Mouse (Mus musculus): ENCODE results near the gene Psap. TPM values are rescaled to one million over a fixed set of nuclear protein-coding genes. Genes with fewer than 3 reads are reported as not detected.
A peak's percentile ranks its signal among the peaks of the same experiment; 100 is the strongest.

The Psap gene
- polyA plus RNA-seq, 1 experiment from 2014 or later: 41.0 TPM

DNA sequence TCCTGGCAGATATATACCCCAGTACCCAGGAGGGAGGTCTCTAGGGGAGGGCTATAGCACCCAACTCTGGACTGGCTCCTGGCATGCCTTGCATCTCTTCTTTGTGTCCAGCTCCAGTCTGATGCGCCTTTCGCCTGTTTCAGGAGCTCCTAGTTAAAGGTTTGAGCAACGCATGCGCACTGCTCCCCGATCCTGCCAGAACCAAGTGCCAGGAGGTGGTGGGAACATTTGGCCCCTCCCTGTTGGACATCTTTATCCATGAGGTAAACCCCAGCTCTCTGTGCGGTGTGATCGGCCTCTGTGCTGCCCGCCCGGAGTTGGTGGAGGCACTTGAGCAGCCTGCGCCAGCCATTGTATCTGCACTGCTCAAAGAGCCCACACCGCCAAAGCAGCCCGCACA, 22.2 kb downstream of the Psap start:
- Histone ChIP-seq H3K36me3 (peaks cover 87% of the 10 kb centered on the region), H3K27ac (no peak overlapping the region)
- WGBS: 99% methylated on average over 12 of the region's 12 CpGs

DNA sequence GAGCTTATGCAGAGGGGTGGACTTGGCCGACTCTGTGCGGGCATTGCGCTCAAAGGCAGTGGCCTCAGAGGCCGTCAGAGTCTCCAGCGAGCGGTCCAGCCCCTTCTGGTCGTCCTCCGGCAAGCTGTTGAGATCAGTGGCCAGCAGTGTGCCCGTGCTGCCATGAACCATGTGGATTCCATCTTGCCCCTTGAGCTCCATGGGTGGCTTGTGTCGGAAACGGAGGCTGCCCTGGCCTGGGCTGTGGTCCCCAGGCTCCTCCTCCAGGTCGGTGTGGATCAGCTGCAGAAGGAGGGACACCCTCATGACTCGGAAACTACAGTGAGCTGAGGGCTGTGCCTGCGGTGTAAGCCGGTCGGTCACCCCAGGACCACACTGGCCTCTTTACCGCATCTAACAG, 26.0 kb downstream of the Psap start:
- H3K9me3 ChIP-seq (replicated peaks): no peaks in the 10 kb centered on the region
- DNase-seq (ENCODE audit: low spot score): no peak
- 0 out of 2 replicates have a peak, but pooled peaks cover 4% of the 10 kb centered on the region for H3K4me1 ChIP-seq
- H3K27me3 ChIP-seq (ENCODE audit: low read depth, poor library complexity, severe bottlenecking): no peaks in the 10 kb centered on the region
- peaks cover 54% of the 10 kb centered on the region for H3K36me3 ChIP-seq
- no peak overlapping the region for H3K4me3 ChIP-seq
- WGBS: 86% methylated on average over 17 of the region's 17 CpGs
- H3K27ac ChIP-seq: no peak overlapping the region

More for the DNA sequence above, 22.2 kb downstream of the Psap start:
- Histone ChIP-seq H3K4me3 (no peak overlapping the region), H3K4me1 (no peaks in the 10 kb centered on the region), H3K27me3 (ENCODE audit: low read depth, poor library complexity, severe bottlenecking) (no peaks in the 10 kb centered on the region), H3K9me3 (replicated peaks) (no peaks in the 10 kb centered on the region)
- no peak for DNase-seq (ENCODE audit: low spot score)

DNA sequence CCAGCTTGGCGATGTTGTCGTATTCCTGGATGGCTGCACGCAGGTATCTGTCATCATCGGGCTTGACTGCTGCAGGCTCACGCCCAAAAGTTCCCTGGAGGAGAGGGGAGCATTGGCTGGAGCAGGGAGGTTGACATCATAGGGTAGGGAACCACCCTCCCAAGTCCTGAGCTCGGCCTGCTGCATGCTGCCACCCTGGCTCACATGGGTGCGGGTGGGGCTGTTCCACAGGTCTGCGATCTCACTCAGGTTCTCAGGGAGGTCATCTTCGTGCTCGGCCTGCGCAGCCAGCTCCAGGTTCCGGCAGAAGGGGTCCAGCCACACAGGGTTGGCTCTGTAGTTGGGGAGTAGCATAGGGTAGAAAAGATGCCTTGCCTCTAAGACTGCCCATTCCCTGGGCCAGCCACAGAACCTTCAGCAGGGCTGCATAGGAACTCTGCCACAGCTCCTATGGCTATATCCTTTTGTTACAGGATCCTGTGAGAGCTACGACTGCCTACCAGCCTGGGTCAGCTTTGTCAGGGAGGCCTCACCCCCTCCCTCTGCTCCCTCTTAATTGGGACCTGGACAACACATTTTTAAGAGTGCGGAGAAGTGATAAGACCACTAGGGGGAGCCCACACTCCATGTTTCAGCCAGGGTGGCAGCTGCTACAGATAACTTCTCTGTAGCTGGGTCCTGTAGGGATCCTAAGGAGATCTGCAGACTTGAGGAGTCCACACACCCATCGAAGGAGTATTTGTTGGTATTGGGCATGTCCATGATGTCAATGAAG, 27.6 kb downstream of the Psap start:
- 67% methylated on average over 15 of the region's 15 CpGs for WGBS
- Histone ChIP-seq H3K9me3 (replicated peaks) (no peaks in the 10 kb centered on the region), H3K4me3 (no peak overlapping the region), H3K36me3 (peaks cover 38% of the 10 kb centered on the region), H3K27ac (0 out of 2 replicates have a peak overlapping the region, but pooled peaks have one; percentile 28), H3K4me1 (0 out of 2 replicates have a peak, but pooled peaks cover 4% of the 10 kb centered on the region), H3K27me3 (ENCODE audit: low read depth, poor library complexity, severe bottlenecking) (no peaks in the 10 kb centered on the region)
- peak; percentile 87 for DNase-seq (ENCODE audit: low spot score)

DNA sequence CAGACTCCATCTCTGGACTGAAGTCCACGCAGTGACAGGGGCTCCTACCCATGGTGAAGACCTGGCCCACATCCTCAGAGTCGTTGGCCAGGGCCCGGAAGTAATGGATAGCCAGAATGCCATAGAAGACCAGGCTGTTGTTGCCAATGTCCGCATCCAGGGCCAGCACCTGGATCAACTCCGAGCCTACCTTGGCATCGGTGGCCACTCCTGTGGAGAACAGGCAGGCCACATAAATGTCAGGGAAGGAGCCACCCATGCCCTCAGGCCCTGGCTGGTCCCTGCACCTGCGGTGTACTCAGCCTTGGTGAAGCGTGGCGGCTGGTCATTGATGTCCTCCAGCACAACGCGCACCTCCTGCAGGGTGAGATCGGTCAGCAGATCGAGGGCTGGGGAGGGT, 33.2 kb downstream of the Psap start:
- Histone ChIP-seq H3K36me3 (no peaks in the 10 kb centered on the region), H3K9me3 (replicated peaks) (no peaks in the 10 kb centered on the region), H3K4me3 (no peak overlapping the region), H3K27me3 (ENCODE audit: low read depth, poor library complexity, severe bottlenecking) (no peaks in the 10 kb centered on the region), H3K4me1 (no peaks in the 10 kb centered on the region), H3K27ac (no peak overlapping the region)
- WGBS: 94% methylated on average over 13 of the region's 13 CpGs
- DNase-seq (ENCODE audit: low spot score): no peak

DNA sequence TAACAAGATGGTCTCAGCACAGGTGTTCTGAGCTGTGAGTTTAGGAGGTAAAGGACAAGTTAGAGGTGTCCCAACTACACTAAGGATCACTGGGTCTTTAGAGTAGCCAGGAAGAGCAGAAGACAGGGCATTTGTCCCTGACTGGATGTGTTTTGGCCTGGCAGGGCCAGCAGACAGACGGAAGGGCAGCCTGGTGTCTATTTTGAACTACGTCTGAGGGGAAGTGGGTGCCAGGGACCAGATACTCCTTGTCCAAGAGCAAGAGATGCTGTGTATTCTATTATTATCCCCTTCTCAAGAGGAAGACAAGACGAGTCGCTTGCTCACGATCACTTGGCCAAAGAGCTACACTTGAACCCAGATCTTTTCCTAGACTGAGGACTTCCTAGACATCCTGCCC, 36.2 kb downstream of the Psap start:
- no peaks in the 10 kb centered on the region for H3K27me3 ChIP-seq (ENCODE audit: low read depth, poor library complexity, severe bottlenecking)
- no peaks in the 10 kb centered on the region for H3K9me3 ChIP-seq (replicated peaks)
- no peak overlapping the region for H3K27ac ChIP-seq
- 94% methylated on average over 5 of the region's 5 CpGs for WGBS
- no peaks in the 10 kb centered on the region for H3K4me1 ChIP-seq
- no peak for DNase-seq (ENCODE audit: low spot score)
- no peaks in the 10 kb centered on the region for H3K36me3 ChIP-seq
- H3K4me3 ChIP-seq: no peak overlapping the region

DNA sequence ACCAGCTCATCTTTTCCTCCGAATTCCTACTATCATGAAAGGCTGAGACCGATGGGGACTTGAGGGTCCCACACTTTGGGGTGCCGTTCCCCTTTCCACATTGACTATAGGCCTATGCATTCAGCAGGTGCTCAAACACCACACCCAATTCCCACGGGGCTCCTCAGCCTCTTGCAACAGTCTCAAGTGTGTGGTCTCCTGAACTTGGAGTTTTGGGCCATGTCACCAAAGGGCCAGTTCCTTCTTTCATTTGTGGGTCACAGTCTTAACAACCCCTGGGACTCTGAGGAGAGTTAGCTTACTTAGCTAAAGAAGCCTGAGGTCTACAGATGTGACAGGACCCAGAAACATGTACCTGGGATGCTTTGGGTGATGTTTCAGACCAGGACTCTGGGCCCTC, 38.7 kb downstream of the Psap start:
- no peaks in the 10 kb centered on the region for H3K27me3 ChIP-seq (ENCODE audit: low read depth, poor library complexity, severe bottlenecking)
- no peak for DNase-seq (ENCODE audit: low spot score)
- no peaks in the 10 kb centered on the region for H3K4me1 ChIP-seq
- H3K9me3 ChIP-seq (replicated peaks): no peaks in the 10 kb centered on the region
- WGBS: 92% methylated on average over 4 of the region's 4 CpGs
- no peak overlapping the region for H3K27ac ChIP-seq
- no peaks in the 10 kb centered on the region for H3K36me3 ChIP-seq
- no peak overlapping the region for H3K4me3 ChIP-seq

DNA sequence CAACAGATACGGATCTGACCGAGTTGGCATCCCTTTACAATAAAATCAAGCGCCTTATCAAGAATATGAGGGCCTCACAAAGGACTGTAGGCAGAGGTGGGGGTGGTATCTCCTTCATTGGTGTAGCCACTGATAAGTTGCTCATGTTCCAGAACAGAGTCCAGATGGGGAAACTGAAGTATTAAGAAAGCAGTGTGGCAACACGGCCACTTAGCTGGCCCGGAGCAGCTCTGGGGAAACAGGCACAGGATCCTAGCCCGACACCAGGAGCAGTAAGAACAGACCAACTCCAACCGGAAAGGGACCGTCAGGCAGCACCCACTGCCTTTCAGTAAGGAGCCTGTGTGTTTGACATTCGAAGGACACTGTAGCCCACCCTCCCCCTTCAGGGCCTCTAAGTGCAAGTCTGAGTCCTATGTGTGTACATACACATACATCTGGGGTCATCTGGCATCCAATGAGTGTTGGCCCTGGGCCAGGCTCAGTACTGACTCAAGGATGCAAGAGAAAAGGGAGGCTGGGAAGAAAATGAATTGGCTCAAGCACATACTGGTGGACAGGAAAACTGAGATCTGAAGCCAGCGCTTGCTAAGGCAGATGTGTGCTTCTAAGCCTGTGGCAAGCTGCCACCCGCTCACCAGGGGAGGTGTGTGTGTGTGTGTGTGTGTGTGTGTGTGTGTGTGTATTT, 51.7 kb downstream of the Psap start:
- no peak for DNase-seq (ENCODE audit: low spot score)
- no peak overlapping the region for H3K27ac ChIP-seq

DNA sequence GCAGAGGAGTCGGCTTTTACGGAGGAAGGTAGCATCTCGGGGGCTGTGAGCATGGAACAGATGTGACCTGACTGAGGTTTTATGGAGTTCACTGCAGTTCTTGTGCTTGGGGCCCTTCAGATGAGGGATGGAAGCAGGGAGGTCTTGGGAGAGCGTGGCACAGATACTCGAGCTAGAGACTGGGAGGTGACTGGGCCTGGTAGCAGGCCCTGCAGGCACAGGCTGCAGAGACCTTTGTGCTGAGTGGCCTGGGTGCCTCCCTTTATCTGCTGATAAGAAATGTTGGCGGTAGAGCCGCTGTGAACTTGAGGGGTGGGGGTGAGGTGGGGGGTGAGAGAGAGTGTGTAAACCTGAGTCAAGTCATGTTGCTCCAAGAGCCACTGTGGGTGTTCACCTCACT, 57.2 kb downstream of the Psap start:
- Histone ChIP-seq H3K4me3 (no peak overlapping the region), H3K27ac (no peak overlapping the region), H3K4me1 (no peaks in the 10 kb centered on the region), H3K9me3 (replicated peaks) (no peaks in the 10 kb centered on the region), H3K27me3 (ENCODE audit: low read depth, poor library complexity, severe bottlenecking) (no peaks in the 10 kb centered on the region), H3K36me3 (no peaks in the 10 kb centered on the region)
- no peak for DNase-seq (ENCODE audit: low spot score)
- 81% methylated on average over 7 of the region's 7 CpGs for WGBS

More for the DNA sequence above, 51.7 kb downstream of the Psap start:
- Histone ChIP-seq H3K4me3 (no peak overlapping the region), H3K36me3 (no peaks in the 10 kb centered on the region), H3K4me1 (0 out of 2 replicates have a peak, but pooled peaks cover 2% of the 10 kb centered on the region), H3K9me3 (replicated peaks) (no peaks in the 10 kb centered on the region), H3K27me3 (ENCODE audit: low read depth, poor library complexity, severe bottlenecking) (no peaks in the 10 kb centered on the region)
- WGBS: 90% methylated on average over 11 of the region's 11 CpGs

DNA sequence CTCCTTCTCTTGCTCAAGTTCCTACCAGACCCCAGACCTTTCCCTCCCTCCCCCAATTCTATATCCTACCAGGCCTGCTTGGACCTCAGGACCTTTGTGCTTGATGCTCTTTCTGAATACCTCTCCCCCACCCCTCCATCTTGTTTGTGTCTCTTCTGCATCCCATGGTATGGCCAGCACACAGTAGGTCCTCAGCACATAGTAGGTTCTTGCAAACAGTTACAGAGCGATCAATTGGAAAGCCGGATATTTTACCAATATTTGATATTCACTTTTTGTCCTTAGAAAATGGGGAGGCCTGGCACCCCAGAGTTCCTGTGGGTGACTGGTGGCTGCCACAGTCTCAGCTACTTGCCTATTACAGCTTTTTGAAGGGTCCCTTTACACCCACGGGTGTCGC, 57.6 kb downstream of the Psap start:
- Histone ChIP-seq H3K4me1 (no peaks in the 10 kb centered on the region), H3K9me3 (replicated peaks) (no peaks in the 10 kb centered on the region), H3K36me3 (no peaks in the 10 kb centered on the region), H3K27me3 (ENCODE audit: low read depth, poor library complexity, severe bottlenecking) (no peaks in the 10 kb centered on the region), H3K27ac (no peak overlapping the region), H3K4me3 (no peak overlapping the region)
- WGBS: 89% methylated on average over 4 of the region's 4 CpGs
- no peak for DNase-seq (ENCODE audit: low spot score)

DNA sequence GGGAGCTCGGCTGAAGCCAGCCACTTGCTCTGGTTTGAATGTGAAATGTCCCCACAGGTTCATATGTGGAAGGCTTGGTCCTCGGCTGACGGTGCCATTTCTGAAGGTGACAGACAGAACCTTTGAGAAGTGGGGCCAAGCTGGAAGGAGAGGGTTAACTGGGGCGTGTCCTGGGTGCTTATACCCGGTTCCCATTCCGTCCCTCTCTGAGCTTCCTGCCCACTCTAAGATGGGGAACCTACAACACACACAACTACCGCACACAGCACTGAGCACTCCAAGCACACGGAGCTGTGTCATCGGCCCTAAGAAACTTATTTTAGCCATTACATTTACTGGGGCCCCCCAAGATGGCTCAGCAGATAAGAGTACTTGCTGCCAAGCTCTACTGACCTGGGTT, 64.1 kb downstream of the Psap start:
- Histone ChIP-seq H3K27ac (no peak overlapping the region), H3K36me3 (no peaks in the 10 kb centered on the region), H3K27me3 (ENCODE audit: low read depth, poor library complexity, severe bottlenecking) (peaks cover 7% of the 10 kb centered on the region; the same call in 1 of the 2 replicates), H3K4me3 (no peak overlapping the region), H3K9me3 (replicated peaks) (no peaks in the 10 kb centered on the region), H3K4me1 (peaks cover 7% of the 10 kb centered on the region)
- 80% methylated on average over 9 of the region's 9 CpGs for WGBS
- no peak for DNase-seq (ENCODE audit: low spot score)

DNA sequence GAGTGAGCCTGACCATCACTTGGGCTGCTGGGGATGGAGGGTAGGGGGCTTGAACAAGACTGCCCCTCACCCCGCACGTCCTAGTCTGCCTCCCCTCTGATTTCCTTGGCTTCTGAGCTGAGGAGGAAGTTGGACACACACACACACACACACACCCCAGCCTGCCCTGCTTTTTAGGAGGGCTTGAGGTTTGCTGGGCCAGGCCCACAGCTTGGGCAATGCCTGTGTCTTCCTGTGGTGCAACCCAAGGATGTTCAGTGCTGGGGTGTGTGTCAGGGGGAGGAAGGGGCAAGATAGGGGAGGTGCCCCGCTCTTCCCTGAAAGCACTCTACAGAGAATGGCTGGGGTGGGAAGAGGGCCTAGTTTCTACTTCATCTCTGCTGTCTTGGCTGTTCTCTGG, 66.7 kb downstream of the Psap start:
- 86% methylated on average over 3 of the region's 3 CpGs for WGBS
- peak overlapping the region; percentile 15; the same call in 1 of the 2 replicates for H3K27ac ChIP-seq

DNA sequence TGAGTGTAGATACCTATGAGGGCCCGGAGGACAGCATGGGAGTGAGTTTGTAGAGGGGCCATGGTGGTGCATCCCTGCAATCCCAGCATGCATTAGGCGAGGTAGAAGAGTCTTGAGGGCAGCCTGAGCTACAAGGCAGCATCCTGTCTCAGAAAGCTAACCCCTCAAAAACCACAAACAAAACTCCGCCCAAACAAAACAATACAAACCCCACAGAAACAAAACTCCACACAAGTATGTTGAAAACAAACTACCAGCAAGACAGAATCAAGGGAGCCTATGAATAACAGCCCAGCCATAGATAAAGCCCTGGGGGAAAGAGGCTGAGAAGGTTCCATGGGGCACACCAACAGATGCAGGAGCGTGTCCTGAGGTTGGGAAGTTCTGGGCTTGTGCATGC, 68.6 kb downstream of the Psap start:
- Histone ChIP-seq H3K27ac (no peak overlapping the region), H3K9me3 (replicated peaks) (no peaks in the 10 kb centered on the region), H3K4me1 (peaks cover 45% of the 10 kb centered on the region), H3K36me3 (no peaks in the 10 kb centered on the region), H3K27me3 (ENCODE audit: low read depth, poor library complexity, severe bottlenecking) (peaks cover 27% of the 10 kb centered on the region), H3K4me3 (peak overlapping the region; percentile 50; the same call in 1 of the 2 replicates)
- DNase-seq (ENCODE audit: low spot score): no peak
- 78% methylated on average over 4 of the region's 4 CpGs for WGBS

More for the DNA sequence above, 66.7 kb downstream of the Psap start:
- Histone ChIP-seq H3K36me3 (no peaks in the 10 kb centered on the region), H3K9me3 (replicated peaks) (no peaks in the 10 kb centered on the region), H3K27me3 (ENCODE audit: low read depth, poor library complexity, severe bottlenecking) (peaks cover 27% of the 10 kb centered on the region), H3K4me1 (peaks cover 28% of the 10 kb centered on the region), H3K4me3 (no peak overlapping the region)
- no peak for DNase-seq (ENCODE audit: low spot score)

DNA sequence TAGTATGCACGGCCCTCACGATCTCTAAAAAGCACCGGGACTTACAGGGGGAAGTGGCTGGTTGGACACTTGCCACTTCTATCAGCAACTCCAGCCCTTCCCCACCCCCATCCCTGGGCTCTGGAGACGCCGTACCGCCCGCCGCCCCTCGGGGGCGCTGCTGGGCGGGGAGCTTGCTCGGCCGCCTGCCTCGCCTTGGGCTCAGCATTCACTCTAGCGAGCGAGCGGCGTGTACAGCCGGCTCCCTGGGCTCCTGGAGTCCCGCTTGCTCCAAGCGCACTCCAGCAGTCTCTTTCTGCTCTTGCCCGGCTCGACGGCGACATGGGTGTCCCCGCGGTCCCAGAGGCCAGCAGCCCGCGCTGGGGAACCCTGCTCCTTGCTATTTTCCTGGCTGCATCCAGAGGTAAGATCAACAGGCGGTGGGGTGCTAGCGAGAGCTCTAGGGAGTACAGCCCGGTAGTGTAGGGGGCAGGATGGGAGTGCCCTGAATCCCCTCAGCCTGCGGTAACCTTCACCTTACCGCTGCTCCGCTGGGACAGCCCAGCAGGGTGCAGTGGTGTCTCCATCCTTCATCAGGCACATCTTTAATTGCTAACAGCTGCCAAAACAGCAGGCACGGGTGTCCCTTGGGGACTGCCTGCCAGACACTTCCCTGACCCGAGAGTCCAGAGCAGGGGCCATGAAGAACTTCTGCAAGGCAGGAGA, 69.4 kb downstream of the Psap start, which contains the start of gene Vsir:
Gene Vsir, plus strand, starts transcription at position 151 of the 705 bp plus-strand sequence.
- no peaks in the 10 kb centered on the region for H3K36me3 ChIP-seq
- H3K9me3 ChIP-seq (replicated peaks): no peaks in the 10 kb centered on the region
- H3K27me3 ChIP-seq (ENCODE audit: low read depth, poor library complexity, severe bottlenecking): peaks cover 27% of the 10 kb centered on the region
- peak; percentile 84 for DNase-seq (ENCODE audit: low spot score)
- H3K4me1 ChIP-seq: peaks cover 53% of the 10 kb centered on the region
- H3K27ac ChIP-seq: peak within 1 kb of the TSS; percentile 63
- peak within 1 kb of the TSS; percentile 50 for H3K4me3 ChIP-seq
- WGBS: under 1% methylated on average over 37 of the region's 37 CpGs

Measured in limb, embryonic 10.5 days (tissue).